Mouse (Mus musculus) intestine, embryonic 16.5 days (tissue): ENCODE data around the gene Hgd. TPM values are rescaled to one million over a fixed set of nuclear protein-coding genes. Genes with fewer than 3 reads are reported as not detected.

Source experiments
- ATAC-seq: fragments of 200-750 bp; cut with Nextera tagmentation; 2 replicates; pipeline ENCODE4 v1.8.0; 2017; ENCODE audit warnings: moderate TSS enrichment, moderate library complexity
- H3K27ac ChIP-seq: fragments of 300-500 bp; sonication (generic); 2 replicates; pipeline ENCODE4 v1.5.1; 2014; ENCODE audit warnings: mild to moderate bottlenecking, low read length
- H3K27me3 ChIP-seq: fragments of 300-500 bp; sonication (generic); replicated peaks from 2 replicates; pipeline ENCODE4 v1.6.1; 2014; ENCODE audit warnings: low read length, control low read depth, mixed read lengths; ENCODE audit not compliant: control insufficient read depth, insufficient read depth
- H3K36me3 ChIP-seq: fragments of 300-500 bp; sonication (generic); 2 replicates; pipeline ENCODE4 v1.6.1; 2014; ENCODE audit warnings: low read length, control low read depth; ENCODE audit not compliant: control insufficient read depth, insufficient read depth
- H3K4me1 ChIP-seq: fragments of 300-500 bp; sonication (generic); 2 replicates; pipeline ENCODE4 v1.6.1; 2014; ENCODE audit warnings: low read length, control low read depth, mixed read lengths; ENCODE audit not compliant: control insufficient read depth, insufficient read depth
- H3K4me2 ChIP-seq: fragments of 300-500 bp; sonication (generic); 2 replicates; pipeline ENCODE4 v1.6.1; 2014; ENCODE audit warnings: low read depth, low read length, control low read depth
- H3K4me3 ChIP-seq: fragments of 300-500 bp; sonication (generic); 2 replicates; pipeline ENCODE4 v1.5.1; 2014; ENCODE audit warnings: mild to moderate bottlenecking, low read length
- H3K9ac ChIP-seq: fragments of 300-500 bp; sonication (generic); 2 replicates; pipeline ENCODE4 v1.6.1; 2014; ENCODE audit warnings: low read depth, low read length
- H3K9me3 ChIP-seq: fragments of 300-500 bp; sonication (generic); 2 replicates; pipeline ENCODE4 v1.6.1; 2016; ENCODE audit warnings: low read length, control low read depth; ENCODE audit not compliant: control insufficient read depth
- WGBS: fragments of 180-500 bp; shearing (Covaris S2); extraction: QIAGEN DNeasy Blood & Tissue Kit; methylation state at CpG from one replicate; pipeline ENCODE4 v1.1.7; 2014; 5-methylcytosine and 5-hydroxymethylcytosine counted together
- polyA plus RNA-seq: library from polyadenylated mRNA; unstranded; fragments of >200 nt; fragmentation: Nextera tagmentation; extraction: Ambion mirVana; gene quantifications from 2 replicates; pipeline ENCODE4 v1.2.1, GENCODE M21; 2015

Gene Hgd
- polyA plus RNA-seq, 1 experiment from 2014 or later = 1.2 TPM

- Histone ChIP-seq H3K4me3 (no peak overlapping the region), H3K9me3 (no peaks in the 10 kb centered on the region), H3K9ac (no peak overlapping the region), H3K4me2 (no peak overlapping the region), H3K27me3 (no peaks in the 10 kb centered on the region), H3K27ac (no peak overlapping the region), H3K4me1 (no peaks in the 10 kb centered on the region), H3K36me3 (no peaks in the 10 kb centered on the region)
- ATAC-seq = no peak
- WGBS = 88% methylated on average over 9 of the region's 9 CpGs
These were observed 34.6 kb downstream of the Hgd start for GRCm38 (mm10) chr16:37614540-37614939.

GRCm38 (mm10) chr16:37615429-37615828 is 35.5 kb downstream of the Hgd start:
- WGBS = 58% methylated on average over 8 of the region's 8 CpGs
- Histone ChIP-seq H3K27ac (no peak overlapping the region), H3K9ac (no peak overlapping the region), H3K4me3 (no peak overlapping the region), H3K36me3 (no peaks in the 10 kb centered on the region), H3K4me2 (no peak overlapping the region), H3K4me1 (no peaks in the 10 kb centered on the region), H3K9me3 (no peaks in the 10 kb centered on the region), H3K27me3 (no peaks in the 10 kb centered on the region)
- ATAC-seq = no peak

- Histone ChIP-seq H3K36me3 (no peaks in the 10 kb centered on the region), H3K4me2 (no peak overlapping the region), H3K27me3 (no peaks in the 10 kb centered on the region), H3K4me3 (no peak overlapping the region), H3K27ac (no peak overlapping the region), H3K4me1 (no peaks in the 10 kb centered on the region), H3K9me3 (no peaks in the 10 kb centered on the region), H3K9ac (no peak overlapping the region)
- no peak for ATAC-seq
- WGBS = 67% methylated on average over 8 of the region's 8 CpGs
These were observed 36.2 kb downstream of the Hgd start for GRCm38 (mm10) chr16:37616104-37616503.

- Histone ChIP-seq H3K4me3 (no peak overlapping the region), H3K4me1 (no peaks in the 10 kb centered on the region), H3K36me3 (no peaks in the 10 kb centered on the region), H3K27me3 (no peaks in the 10 kb centered on the region), H3K4me2 (no peak overlapping the region), H3K27ac (no peak overlapping the region), H3K9ac (no peak overlapping the region), H3K9me3 (no peaks in the 10 kb centered on the region)
- 40% methylated on average over 3 of the region's 3 CpGs for WGBS
- ATAC-seq = no peak
These were observed 37.7 kb downstream of the Hgd start for GRCm38 (mm10) chr16:37617695-37618094.

GRCm38 (mm10) chr16:37622403-37622802 is 42.5 kb downstream of the Hgd start:
- no peaks in the 10 kb centered on the region for H3K4me1 ChIP-seq
- WGBS = 71% methylated on average over 3 of the region's 3 CpGs
- ATAC-seq = no peak
- no peak overlapping the region for H3K27ac ChIP-seq
- no peak overlapping the region for H3K4me3 ChIP-seq
- no peaks in the 10 kb centered on the region for H3K27me3 ChIP-seq
- H3K9ac ChIP-seq = no peak overlapping the region
- H3K4me2 ChIP-seq = no peak overlapping the region
- no peaks in the 10 kb centered on the region for H3K36me3 ChIP-seq
- no peaks in the 10 kb centered on the region for H3K9me3 ChIP-seq

- H3K36me3 ChIP-seq = no peaks in the 10 kb centered on the region
- H3K4me2 ChIP-seq = no peak overlapping the region
- H3K4me1 ChIP-seq = no peaks in the 10 kb centered on the region
- H3K9me3 ChIP-seq = no peaks in the 10 kb centered on the region
- no peak overlapping the region for H3K4me3 ChIP-seq
- no peak for ATAC-seq
- no peak overlapping the region for H3K9ac ChIP-seq
- 73% methylated on average over 5 of the region's 5 CpGs for WGBS
- no peaks in the 10 kb centered on the region for H3K27me3 ChIP-seq
- no peak overlapping the region for H3K27ac ChIP-seq
These were observed 43.0 kb downstream of the Hgd start for GRCm38 (mm10) chr16:37622919-37623318.

GRCm38 (mm10) chr16:37626388-37626949 is 46.5 kb downstream of the Hgd start:
- 60% methylated on average over 4 of the region's 4 CpGs for WGBS

GRCm38 (mm10) chr16:37628336-37628735 is 48.4 kb downstream of the Hgd start:
- no peak overlapping the region for H3K4me2 ChIP-seq
- H3K36me3 ChIP-seq = no peaks in the 10 kb centered on the region
- no peaks in the 10 kb centered on the region for H3K4me1 ChIP-seq
- H3K27me3 ChIP-seq = no peaks in the 10 kb centered on the region
- no peak for ATAC-seq
- 76% methylated on average over 9 of the region's 9 CpGs for WGBS
- no peak overlapping the region for H3K4me3 ChIP-seq
- H3K9me3 ChIP-seq = no peaks in the 10 kb centered on the region
- no peak overlapping the region for H3K9ac ChIP-seq
- no peak overlapping the region for H3K27ac ChIP-seq

More at GRCm38 (mm10) chr16:37626388-37626949, 46.5 kb downstream of the Hgd start:
- H3K9ac ChIP-seq = no peak overlapping the region
- H3K27ac ChIP-seq = no peak overlapping the region
- H3K4me2 ChIP-seq = no peak overlapping the region
- no peaks in the 10 kb centered on the region for H3K27me3 ChIP-seq
- H3K4me1 ChIP-seq = no peaks in the 10 kb centered on the region
- no peaks in the 10 kb centered on the region for H3K9me3 ChIP-seq
- no peaks in the 10 kb centered on the region for H3K36me3 ChIP-seq
- no peak for ATAC-seq
- H3K4me3 ChIP-seq = no peak overlapping the region

GRCm38 (mm10) chr16:37629011-37629410 is 49.1 kb downstream of the Hgd start:
- WGBS = 86% methylated on average over 7 of the region's 7 CpGs

GRCm38 (mm10) chr16:37634578-37634977 is 54.6 kb downstream of the Hgd start:
- Histone ChIP-seq H3K36me3 (no peaks in the 10 kb centered on the region), H3K9ac (no peak overlapping the region), H3K4me2 (no peak overlapping the region), H3K4me3 (no peak overlapping the region), H3K9me3 (no peaks in the 10 kb centered on the region), H3K27me3 (no peaks in the 10 kb centered on the region), H3K27ac (no peak overlapping the region), H3K4me1 (no peaks in the 10 kb centered on the region)
- WGBS = 69% methylated on average over 9 of the region's 9 CpGs
- no peak for ATAC-seq

More at GRCm38 (mm10) chr16:37629011-37629410, 49.1 kb downstream of the Hgd start:
- Histone ChIP-seq H3K4me1 (no peaks in the 10 kb centered on the region), H3K27me3 (no peaks in the 10 kb centered on the region), H3K9me3 (no peaks in the 10 kb centered on the region), H3K4me3 (no peak overlapping the region), H3K27ac (no peak overlapping the region), H3K36me3 (no peaks in the 10 kb centered on the region), H3K4me2 (no peak overlapping the region), H3K9ac (no peak overlapping the region)
- no peak for ATAC-seq
